Mouse (Mus musculus): ENCODE measurements around the gene Dnm2. TPM values are rescaled to one million over a fixed set of nuclear protein-coding genes. Genes with fewer than 3 reads are reported as not detected.

Gene Dnm2
- 261 TPM for polyA plus RNA-seq (2017; shearing (Covaris generic))

DNA sequence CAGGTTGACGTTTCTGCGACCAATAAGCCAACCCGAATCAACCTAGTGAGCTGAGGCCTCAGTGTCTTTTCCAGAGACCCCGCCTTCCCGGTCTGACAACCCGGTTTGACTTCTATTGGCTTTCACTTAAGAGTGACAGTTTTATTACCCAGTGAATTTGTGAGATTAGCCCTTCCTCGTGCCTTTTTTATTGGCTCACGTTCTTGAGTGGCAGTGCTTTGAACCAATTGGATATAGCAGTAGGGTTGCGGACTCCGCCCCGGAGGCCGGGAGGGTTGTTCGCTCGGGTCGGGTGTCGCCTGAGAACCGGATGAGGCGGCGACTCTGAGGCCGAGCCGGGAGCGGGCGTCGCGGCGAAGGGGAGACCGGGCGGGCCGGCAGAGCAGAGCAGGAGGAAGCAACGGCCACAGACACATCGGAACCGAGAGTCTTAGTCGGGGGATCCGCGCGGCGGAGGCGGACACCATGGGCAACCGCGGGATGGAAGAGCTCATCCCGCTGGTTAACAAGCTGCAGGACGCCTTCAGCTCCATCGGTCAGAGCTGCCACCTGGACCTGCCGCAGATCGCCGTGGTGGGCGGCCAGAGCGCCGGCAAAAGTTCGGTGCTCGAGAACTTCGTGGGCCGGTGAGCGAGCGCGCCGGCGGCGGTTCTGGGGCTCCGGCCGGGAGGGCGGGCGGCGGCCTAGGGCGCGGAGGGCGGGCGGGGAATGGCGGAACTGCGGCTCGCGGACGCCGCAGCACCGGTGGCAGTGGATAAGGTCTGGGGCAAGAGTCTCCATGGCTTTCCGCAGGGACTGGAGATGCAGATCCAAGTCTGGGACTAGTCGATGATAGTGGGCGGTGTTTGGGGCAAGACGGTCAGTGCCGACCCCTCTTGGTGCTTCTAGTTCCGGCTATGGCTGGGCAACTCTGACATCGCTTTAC is at the start of gene Dnm2:
Dnm2 (plus strand) TSS at position 278 of the 925 bp plus-strand sequence.

DNA sequence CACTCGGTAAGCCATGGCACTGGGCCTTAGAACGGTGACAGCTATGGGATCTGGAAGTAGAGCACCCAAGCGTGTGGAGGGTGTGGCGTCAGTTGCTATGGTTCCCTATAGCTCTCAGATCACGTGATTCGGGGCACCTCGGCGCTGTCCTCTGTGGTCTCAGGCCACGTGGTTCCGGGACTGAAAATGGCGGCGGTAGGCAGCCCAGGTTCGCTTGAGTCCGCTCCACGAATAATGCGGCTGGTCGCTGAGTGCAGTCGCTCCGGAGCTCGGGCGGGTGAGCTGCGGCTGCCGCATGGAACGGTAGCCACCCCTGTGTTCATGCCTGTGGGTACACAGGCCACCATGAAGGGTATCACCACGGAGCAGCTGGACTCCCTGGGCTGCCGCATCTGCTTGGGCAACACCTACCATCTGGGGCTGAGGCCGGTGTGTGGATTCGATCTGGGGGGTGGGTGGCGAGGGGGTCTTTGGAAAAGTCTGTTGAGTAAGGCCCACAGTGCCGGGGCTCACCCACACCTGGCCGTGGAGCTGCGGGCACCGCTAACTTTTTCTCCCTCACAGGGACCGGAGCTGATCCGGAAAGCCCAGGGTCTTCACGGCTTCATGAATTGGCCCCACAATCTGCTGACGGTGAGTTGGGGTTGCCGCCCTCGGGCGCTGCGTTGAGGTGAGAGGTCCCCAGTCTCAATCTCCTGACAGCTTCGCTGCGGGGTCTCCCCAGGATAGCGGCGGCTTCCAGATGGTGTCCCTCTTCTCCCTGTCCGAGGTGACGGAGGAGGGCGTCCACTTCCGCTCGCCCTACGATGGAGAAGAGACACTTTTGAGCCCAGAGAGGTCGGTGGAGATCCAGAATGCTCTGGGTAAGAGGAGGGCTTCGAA is 12.8 kb upstream of the Dnm2 start, which contains the start of gene Qtrt1:
Qtrt1 (plus strand) TSS at position 169 of the 882 bp plus-strand sequence.

DNA sequence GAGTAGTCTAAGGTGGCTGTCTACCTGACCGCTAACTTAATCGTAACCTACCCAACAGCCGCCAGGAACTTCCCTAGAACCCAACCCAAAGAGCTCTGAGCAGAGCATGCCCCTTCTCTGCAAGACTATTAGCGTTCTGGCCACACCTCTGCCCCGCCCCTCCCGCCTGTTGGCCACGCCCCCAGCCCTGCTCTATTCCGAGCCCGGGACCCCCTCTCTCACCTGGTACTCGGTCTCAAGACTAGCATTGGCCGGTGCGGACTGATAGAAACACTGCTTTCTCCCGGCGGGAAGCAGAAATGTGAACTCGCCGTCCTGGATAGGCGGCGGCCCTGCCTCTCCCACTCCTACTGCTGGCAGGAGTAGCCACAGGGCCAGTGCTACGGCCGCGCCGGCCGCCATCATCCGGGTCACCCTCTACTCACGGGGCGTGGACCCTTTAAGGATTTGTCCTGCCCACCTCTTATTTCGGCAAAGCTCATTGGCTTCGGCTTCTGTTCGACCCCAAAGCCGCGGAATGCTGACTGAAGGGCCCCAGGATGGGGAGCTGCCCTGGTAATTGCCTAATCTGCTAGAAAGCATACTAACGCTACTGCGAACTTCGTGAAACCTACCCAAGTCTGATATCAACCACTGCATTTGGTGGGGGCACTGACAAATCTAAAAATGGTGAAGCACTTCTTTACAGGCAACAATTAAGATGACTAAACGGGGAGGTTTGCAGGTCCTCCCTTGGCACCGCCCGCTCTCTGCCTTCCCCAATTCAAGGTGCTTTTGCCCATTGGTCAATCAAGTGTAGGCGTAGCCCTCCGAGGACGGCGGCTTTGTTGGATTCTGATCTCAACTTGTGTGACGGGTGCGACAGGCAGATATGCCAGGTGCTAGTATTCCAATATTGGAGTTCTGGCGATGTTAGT is 85.3 kb downstream of the Dnm2 start, which contains the start of gene Tmed1:
Tmed1 (minus strand) TSS at position 481 of the 917 bp plus-strand sequence.

DNA sequence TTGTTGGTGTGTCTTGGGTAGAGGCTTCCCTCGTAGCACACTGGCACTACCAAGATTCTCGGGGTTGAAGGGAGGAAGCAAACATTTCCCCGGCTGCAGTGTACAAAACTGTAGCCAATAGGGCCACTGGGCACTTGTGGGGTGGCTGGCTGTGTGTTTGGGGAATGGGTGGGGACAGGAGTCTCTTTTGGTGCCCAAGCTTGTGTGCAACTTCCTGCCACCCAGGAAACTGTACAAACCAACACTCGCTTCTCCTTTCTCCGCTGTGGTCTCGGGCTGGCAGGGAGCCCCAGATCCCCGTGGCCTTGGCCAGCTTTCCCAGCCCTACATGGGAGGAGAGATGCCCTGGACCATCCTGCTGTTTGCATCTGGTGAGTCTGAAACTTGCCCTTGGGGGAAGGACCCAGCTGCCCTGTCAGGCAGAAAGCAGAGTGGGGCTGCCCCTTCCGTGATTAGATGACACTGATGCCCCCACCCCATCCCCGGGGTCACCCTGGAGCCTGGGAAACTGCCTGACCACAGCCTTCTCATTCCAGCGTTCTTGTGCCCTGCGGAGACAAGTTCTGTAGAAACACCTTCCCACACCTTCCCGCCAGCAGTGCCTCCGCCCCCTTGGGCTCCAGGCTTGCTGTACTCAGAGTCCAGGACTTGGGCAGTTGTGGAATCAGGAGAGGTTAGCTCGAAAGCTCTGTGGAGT is 101.4 kb downstream of the Dnm2 start, which contains the start of gene AB124611:
AB124611 (plus strand) TSS at position 240 of the 697 bp plus-strand sequence.

DNA sequence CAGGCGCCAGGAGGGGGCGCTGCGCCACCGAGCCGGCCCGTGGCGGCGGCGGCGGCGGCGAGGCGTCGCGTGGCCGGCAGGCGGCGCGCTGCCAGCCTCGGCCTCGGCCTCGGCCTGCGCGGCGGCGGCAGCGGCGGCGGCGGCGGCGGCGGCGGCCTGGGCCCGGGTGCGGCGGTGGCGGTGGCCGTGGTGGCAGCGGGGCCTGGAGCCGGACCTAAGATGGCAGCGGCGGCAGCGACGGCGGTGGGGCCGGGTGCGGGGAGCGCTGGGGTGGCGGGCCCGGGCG is 122.0 kb downstream of the Dnm2 start, which contains the start of gene Carm1:
Carm1 (plus strand) TSS at position 106 of the 286 bp plus-strand sequence.

Other genes with a start within 250 kb of the Dnm2 start
- 22.5 TPM for gene Keap1, start 185.5 kb upstream of the Dnm2 start, polyA plus RNA-seq (2017; shearing (Covaris generic))
- gene S1pr5, start 176.5 kb upstream of the Dnm2 start, polyA plus RNA-seq (2017; shearing (Covaris generic)) = 2.5 TPM
- gene Atg4d, start 159.6 kb upstream of the Dnm2 start, polyA plus RNA-seq (2017; shearing (Covaris generic)) = 83.2 TPM
- gene Kri1, start 136.9 kb upstream of the Dnm2 start, polyA plus RNA-seq (2017; shearing (Covaris generic)) = 30.7 TPM
- gene Cdkn2d, start 133.5 kb upstream of the Dnm2 start, polyA plus RNA-seq (2017; shearing (Covaris generic)) = 70.0 TPM
- gene Ap1m2, start 112.6 kb upstream of the Dnm2 start, polyA plus RNA-seq (2017; shearing (Covaris generic)) = 2.1 TPM
- 261 TPM for gene Slc44a2, start 104.2 kb upstream of the Dnm2 start, polyA plus RNA-seq (2017; shearing (Covaris generic))
- gene Ilf3, start 57.0 kb upstream of the Dnm2 start, polyA plus RNA-seq (2017; shearing (Covaris generic)) = 51.0 TPM
- 54.3 TPM for gene Qtrt1, start 13.1 kb upstream of the Dnm2 start, polyA plus RNA-seq (2017; shearing (Covaris generic))
- 7.8 TPM for gene Tmed1, start 85.3 kb downstream of the Dnm2 start, polyA plus RNA-seq (2017; shearing (Covaris generic))
- 46.1 TPM for gene AB124611, start 101.3 kb downstream of the Dnm2 start, polyA plus RNA-seq (2017; shearing (Covaris generic))
- 38.3 TPM for gene Carm1, start 122.0 kb downstream of the Dnm2 start, polyA plus RNA-seq (2017; shearing (Covaris generic))
- gene Timm29, start 167.8 kb downstream of the Dnm2 start, polyA plus RNA-seq (2017; shearing (Covaris generic)) = 15.9 TPM
- 14.0 TPM for gene Yipf2, start 167.9 kb downstream of the Dnm2 start, polyA plus RNA-seq (2017; shearing (Covaris generic))
- gene Smarca4, start 191.3 kb downstream of the Dnm2 start, polyA plus RNA-seq (2017; shearing (Covaris generic)) = 51.4 TPM